Mouse (Mus musculus) small intestine, adult 2 months (tissue): Measurements from ENCODE around the gene Gm48552. TPM values are rescaled to one million over a fixed set of nuclear protein-coding genes. Genes with fewer than 3 reads are reported as not detected.

ENCODE experiments used
- H3K27ac ChIP-seq: fragments of 200-500 bp; 2 replicates; pipeline ENCODE4 v1.5.1; 2012; ENCODE audit warnings: low read depth, low read length, control low read depth, inconsistent platforms; ENCODE audit not compliant: insufficient read depth
- H3K27me3 ChIP-seq: fragments of 200-500 bp; 2 replicates; pipeline ENCODE4 v1.6.1; 2012; ENCODE audit warnings: mild to moderate bottlenecking, moderate library complexity, low read length, inconsistent platforms; ENCODE audit not compliant: control insufficient read depth, insufficient read depth
- H3K36me3 ChIP-seq: fragments of 200-500 bp; 2 replicates; pipeline ENCODE4 v1.6.1; 2012; ENCODE audit warnings: mild to moderate bottlenecking, low read length, control low read depth, inconsistent platforms; ENCODE audit not compliant: control insufficient read depth, insufficient read depth
- H3K4me1 ChIP-seq: fragments of 200-500 bp; 2 replicates; pipeline ENCODE4 v1.6.1; 2012; ENCODE audit warnings: low read length, inconsistent platforms, mixed read lengths; ENCODE audit not compliant: control insufficient read depth, insufficient read depth, insufficient read length
- H3K4me3 ChIP-seq: fragments of 200-500 bp; 2 replicates; pipeline ENCODE4 v1.5.1; 2012; ENCODE audit warnings: low read depth, mild to moderate bottlenecking, control low read depth, inconsistent platforms, low read length, moderate library complexity
- CTCF ChIP-seq: fragments of 200-500 bp; IDR thresholded peaks from 2 replicates; pipeline ENCODE4 v1.5.1; 2012; ENCODE audit warnings: low read depth, mild to moderate bottlenecking, control low read depth, inconsistent platforms, low read length, moderate library complexity, mixed read lengths; ENCODE audit not compliant: insufficient replicate concordance, insufficient read length; ENCODE audit errors: extremely low read depth
- POLR2A ChIP-seq: fragments of 200-500 bp; IDR thresholded peaks from 2 replicates; pipeline ENCODE4 v1.6.1; 2012; ENCODE audit warnings: low read depth, mild to moderate bottlenecking, control low read depth, inconsistent platforms, low read length, moderate library complexity
- WGBS: fragments of 180-500 bp; shearing (Covaris S2); methylation state at CpG from one replicate; pipeline ENCODE4 v1.1.7; 2018; 5-methylcytosine and 5-hydroxymethylcytosine counted together
- polyA plus RNA-seq: library from polyadenylated mRNA; depleted of rRNA; stranded (reverse); fragments of >200 nt; gene quantifications from 2 replicates; pipeline ENCODE4 v1.2.3, GENCODE M21; 2012

Gene Gm48552
- polyA plus RNA-seq, 1 experiment = 5.0 TPM

DNA sequence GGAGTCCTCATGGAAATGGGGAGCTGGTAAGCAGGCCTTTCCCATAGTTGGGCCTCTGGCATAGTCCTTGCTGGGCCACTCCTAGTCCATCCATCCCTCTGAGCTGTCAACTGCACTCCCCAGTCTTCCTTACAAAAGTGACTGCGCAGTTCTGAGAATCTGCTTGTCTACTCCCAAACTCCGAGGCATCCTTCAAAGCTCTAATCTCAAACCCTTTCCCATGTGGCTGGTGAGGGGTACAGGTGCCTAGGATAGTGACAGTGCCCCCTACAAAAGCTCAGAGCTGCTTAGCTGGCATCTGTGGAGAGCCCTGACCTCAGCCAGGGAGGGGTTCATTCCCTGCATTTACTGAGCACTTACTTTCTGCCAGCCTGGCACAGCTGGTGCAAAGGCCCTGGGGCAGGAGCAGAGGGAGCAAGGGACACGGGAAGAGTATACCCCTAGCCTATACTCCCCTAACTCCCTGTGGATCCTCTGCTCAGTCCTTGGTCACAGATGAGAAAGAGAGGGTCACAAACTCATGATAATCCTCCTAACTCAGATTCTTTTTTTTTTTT, 33.9 kb downstream of the Gm48552 start:
- TF ChIP-seq CTCF (no peak), POLR2A (no peak)
- Histone ChIP-seq H3K27ac (no peak overlapping the region), H3K27me3 (no peaks in the 10 kb centered on the region), H3K4me1 (peaks cover 24% of the 10 kb centered on the region), H3K36me3 (no peaks in the 10 kb centered on the region; the same call in 1 of the 2 replicates), H3K4me3 (no peak overlapping the region)
- 87% methylated on average over 3 of the region's 3 CpGs for WGBS

DNA sequence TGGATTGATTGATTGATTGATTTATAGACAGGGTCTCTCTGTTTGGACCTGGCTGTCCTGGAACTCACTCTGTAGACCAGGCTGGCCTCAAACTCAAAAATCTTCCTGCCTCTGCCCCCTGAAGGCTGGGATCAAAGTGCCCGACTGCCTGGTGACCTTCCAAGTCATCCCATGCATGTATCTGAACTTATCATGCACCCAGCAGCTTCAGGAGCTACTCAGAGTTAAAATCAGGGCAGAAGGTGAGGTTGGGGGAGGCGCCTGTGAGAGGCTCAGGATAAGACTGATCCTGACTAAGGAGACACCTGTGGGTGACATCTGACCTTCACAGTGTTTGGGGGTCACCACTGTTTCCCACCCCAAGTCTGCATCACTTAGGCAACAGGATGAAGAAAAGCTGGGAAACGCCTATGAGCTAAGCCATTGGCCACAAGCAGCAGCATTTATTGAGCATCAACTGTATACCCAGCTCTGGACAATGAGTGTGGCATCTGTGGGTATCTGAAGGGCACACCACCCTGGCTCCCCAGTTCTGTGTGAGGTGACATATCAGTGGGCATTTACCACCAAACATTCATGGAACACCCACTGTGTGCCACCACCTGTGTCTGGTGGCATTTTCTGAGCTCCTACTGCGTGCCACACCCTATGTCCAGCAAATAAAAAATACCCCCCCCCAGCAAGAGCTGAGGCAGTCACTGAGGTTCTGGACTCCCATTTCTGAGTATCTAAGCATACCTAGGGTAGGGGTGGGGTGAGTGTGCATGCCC, 34.9 kb downstream of the Gm48552 start:
- Histone ChIP-seq H3K27ac (no peak overlapping the region), H3K27me3 (no peaks in the 10 kb centered on the region), H3K36me3 (no peaks in the 10 kb centered on the region; the same call in 1 of the 2 replicates), H3K4me3 (no peak overlapping the region), H3K4me1 (peaks cover 24% of the 10 kb centered on the region)
- 80% methylated on average over 4 of the region's 4 CpGs for WGBS
- TF ChIP-seq POLR2A = no peak
- no peak for TF ChIP-seq CTCF

DNA sequence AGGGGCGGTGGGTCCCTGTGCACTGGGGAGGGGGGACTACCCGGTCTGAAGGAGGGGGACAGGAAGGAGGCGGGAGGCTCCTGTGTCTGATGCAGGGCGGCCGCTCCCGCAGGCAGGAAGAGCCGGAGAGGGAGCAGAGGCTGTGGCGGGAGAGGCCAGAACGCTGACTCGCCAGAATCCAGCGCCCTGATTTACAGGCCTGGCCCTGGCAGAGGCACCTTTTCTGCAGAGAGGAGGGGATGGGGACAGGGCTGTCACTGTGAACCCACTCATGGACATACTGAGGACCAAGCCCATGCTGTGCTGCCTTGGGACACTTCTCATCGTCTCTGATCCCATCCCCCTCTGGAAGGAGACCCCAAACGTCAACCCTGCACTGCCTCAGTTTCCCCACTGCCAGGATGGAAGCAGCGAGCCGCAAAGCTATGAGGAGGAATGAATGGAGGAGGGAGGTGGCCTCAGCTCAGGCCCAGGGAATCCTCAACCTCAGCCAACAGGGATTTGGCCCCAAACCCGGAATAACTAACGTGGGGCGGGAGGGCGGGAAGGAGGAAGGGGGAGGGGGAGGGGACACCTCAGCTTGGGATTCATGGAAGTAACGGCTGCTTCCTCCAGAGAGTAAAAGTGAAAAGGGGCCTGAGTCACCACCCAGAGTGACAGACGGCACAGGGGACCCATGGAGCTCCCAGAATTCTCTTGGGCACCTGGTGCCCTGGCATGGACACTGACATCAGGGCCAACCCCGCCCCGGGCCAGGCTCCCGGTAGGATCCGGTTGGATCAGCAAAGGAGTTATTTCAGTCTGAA, 35.6 kb downstream of the Gm48552 start:
- H3K4me3 ChIP-seq = peak overlapping the region; percentile 35
- WGBS = 18% methylated on average over 25 of the region's 25 CpGs
- H3K4me1 ChIP-seq = peaks cover 21% of the 10 kb centered on the region
- no peaks in the 10 kb centered on the region for H3K27me3 ChIP-seq
- H3K27ac ChIP-seq = peak overlapping the region; percentile 10; the same call in 1 of the 2 replicates
- TF ChIP-seq CTCF (no peak), POLR2A (no peak)
- no peaks in the 10 kb centered on the region for H3K36me3 ChIP-seq

DNA sequence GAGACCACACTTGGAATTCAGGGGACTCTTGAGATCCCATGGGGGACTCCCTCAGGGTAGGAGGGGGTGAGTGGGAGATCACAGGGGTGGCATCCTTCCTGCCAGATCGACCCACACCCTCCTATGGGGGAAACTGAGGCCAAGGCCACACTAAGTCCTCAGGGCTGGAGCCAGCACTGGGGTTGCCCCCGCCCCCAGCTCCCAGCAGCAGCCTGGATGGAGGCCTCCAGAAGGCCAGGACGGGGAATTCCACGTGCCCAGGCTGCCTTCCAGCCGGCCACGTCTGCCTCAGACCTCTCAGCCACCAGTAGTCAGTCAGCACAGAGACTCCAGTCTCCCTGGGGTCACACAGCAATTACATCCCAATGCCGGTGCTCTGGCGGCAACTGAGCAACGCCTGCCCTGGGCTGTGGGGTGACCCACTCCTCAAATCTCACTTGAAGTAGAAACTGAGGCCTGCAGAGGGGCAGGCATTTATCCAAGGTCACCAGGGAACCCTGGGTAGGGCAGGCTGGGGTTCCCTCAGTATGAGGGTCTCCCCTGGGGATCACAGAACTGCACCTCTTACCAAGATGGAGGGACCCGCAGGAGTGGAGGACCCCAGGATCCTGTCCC, 36.5 kb downstream of the Gm48552 start:
- peak overlapping the region; percentile 10; the same call in 1 of the 2 replicates for H3K27ac ChIP-seq
- H3K36me3 ChIP-seq = no peaks in the 10 kb centered on the region
- TF ChIP-seq POLR2A (no peak), CTCF (no peak)
- peaks cover 17% of the 10 kb centered on the region for H3K4me1 ChIP-seq
- WGBS = 46% methylated on average over 10 of the region's 10 CpGs
- H3K4me3 ChIP-seq = peak overlapping the region; percentile 35
- H3K27me3 ChIP-seq = no peaks in the 10 kb centered on the region

DNA sequence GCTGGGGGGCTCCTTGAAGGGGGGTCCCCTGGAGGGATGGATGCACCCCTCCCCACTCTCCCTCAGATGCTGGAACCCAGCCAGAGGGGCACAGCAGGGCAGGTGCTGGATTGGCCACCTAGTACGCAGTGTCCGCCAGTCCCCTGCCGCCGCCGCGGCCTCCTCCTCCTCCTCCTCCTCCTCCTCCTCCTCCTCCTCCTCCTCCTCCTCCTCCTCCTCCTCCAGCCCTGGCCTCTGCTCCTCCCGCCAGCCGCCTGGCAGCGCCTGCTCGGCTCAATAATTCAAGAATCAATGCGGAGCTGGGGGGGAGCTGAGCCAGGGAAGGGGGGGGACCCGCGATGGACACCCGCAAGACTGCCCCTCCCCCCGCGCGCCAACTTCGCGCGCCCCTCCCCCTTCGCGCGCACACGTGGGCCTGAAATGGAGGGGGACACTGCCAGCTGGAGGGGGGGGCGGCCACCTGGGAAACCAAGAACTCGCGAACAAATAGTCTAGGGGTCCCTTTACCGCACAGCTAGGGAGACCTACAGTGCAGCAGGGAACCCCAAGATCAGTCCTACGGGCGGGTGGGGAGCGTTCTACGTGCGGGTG, 37.4 kb downstream of the Gm48552 start:
- Histone ChIP-seq H3K36me3 (no peaks in the 10 kb centered on the region), H3K4me3 (peak overlapping the region; percentile 74), H3K27ac (no peak overlapping the region), H3K27me3 (no peaks in the 10 kb centered on the region), H3K4me1 (peaks cover 17% of the 10 kb centered on the region)
- WGBS = 0% methylated on average over 21 of the region's 33 CpGs
- TF ChIP-seq CTCF = no peak
- no peak for TF ChIP-seq POLR2A

DNA sequence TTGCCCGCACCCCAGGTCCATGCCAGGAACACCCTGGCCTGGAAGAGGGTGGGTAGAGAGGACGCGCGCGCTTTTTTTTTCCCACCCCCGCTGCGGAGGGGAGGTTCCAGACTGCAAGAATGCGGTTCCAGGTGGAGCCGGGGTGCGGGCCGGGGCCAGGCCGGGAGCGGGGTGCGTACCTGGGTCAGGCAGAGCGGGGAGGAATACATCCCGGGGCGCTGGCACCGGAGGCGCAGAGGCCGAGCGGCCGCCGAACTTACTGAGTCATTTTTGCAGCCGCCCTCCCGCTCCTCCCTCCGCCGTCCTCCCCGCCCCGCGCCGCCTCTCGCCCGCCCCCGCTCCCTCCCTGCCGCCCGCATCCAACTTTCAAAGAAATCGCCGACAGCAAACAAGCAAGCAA, 38.1 kb downstream of the Gm48552 start:
- H3K27me3 ChIP-seq = no peaks in the 10 kb centered on the region
- H3K36me3 ChIP-seq = no peaks in the 10 kb centered on the region
- 1% methylated on average over 38 of the region's 38 CpGs for WGBS
- peak overlapping the region; percentile 74 for H3K4me3 ChIP-seq
- no peak for TF ChIP-seq CTCF
- 0 out of 2 replicates have a peak, but pooled peaks have one; percentile 32 for TF ChIP-seq POLR2A
- H3K27ac ChIP-seq = peak overlapping the region; percentile 54
- H3K4me1 ChIP-seq = peaks cover 17% of the 10 kb centered on the region
